Mouse (Mus musculus) c-Kit-positive CD71-positive TER-119-negative erythroid progenitor cells, embryonic 14.5 days (primary cell): ENCODE results near the gene Gstt1.
"Not testable (repeated sequence)": the region's sequence is repeated elsewhere in the genome, so short reads cannot be mapped to it uniquely, and the experiment has no call there.

ENCODE experiments used
- DNase-seq: peaks from one replicate; pipeline ENCODE4 v3.0.0-alpha.2; 2013; ENCODE audit warnings: low read depth

Gstt1 gene

DNA sequence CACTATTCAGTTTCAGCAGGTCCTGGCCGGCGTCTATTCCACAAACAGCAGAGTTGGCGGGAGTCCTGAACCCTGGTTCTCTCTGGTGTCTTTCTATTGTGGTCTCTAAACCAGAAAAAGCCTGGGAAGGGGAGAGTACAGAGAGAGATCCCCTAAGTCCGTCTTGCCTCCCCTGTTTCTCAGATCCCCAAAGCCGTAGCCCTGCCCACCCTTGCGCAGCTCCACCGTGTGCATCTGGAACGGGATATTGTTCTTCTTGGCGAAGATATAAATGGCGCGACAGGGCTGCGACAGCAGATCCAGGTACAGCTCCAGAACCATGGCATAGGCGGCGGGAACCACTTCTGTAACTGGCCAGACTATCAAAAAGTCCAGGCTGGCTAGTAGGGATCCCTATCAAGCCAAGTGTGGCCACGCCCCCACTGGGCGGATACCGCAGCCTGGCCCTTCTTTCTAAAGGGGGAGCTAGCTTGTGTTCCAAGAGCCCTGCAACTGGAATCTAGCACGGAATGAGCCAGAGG lies at the start of gene Gstt1:
TSS of gene Gstt1 (minus strand) at position 409 of the 521 bp plus-strand sequence.
- DNase-seq: peak; percentile 51

DNA sequence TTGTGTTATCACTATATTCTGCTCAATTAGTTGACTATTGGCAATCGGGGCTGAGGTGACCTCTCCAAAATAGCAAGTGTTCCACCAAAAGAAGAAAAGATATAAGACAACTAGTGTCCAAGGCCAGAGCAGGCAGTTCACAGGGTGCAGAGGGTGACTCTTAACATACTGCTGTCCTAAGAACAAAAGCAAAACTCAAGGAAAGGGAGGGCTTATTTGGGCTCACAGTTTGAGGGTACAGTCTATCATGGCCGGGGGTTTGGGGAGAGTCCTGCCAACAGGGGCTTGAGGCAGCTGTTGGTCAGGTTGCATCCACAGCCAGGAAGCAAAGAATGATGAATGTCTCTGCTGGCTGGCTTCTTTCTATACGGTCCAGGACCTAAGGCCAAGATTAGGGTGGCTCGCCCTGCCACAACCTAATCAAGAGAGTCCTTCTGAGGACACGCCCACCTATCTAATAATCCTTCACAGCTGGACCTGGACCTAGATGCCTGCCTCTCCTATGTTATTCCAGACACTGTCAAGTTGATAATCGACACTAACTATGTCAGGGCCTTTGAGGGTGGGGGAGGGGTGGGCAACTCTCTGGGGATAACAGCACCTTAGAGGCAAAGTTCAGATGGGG lies 47.0 kb upstream of the Gstt1 start:
- DNase-seq: no peak

GRCm38 (mm10) chr10:75844800-75845199 lies 46.4 kb upstream of the Gstt1 start:
- no peak for DNase-seq

- not testable (repeated sequence) for DNase-seq
These were observed 45.5 kb upstream of the Gstt1 start for GRCm38 (mm10) chr10:75843898-75844297.

DNA sequence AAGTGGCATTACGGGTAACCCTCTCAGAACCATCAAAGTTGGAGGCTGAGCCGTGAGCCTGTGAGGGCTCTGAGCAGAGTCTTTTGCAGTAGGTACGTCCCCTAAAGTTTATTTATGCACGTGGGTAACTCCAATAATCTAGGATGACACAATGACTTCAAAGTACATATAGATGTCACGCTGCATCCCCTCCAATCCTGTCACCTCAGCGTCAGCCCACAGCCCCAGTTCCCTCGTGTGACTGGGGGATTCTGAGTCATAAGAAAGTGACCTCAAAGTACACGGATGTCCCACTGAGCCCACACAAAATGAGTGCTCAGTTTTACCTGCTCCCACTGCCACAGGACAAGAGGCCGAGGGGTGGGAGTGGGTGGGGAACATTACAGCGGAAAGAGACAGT lies 40.7 kb upstream of the Gstt1 start:
- no peak for DNase-seq

- DNase-seq: peak; percentile 90
These were observed 38.9 kb upstream of the Gstt1 start, which contains the start of gene Gstt2 for GRCm38 (mm10) chr10:75837248-75837759. TSS of gene Gstt2 (minus strand) at chr10:75837424.

GRCm38 (mm10) chr10:75835761-75836531 lies 37.6 kb upstream of the Gstt1 start:
- no peak for DNase-seq

DNA sequence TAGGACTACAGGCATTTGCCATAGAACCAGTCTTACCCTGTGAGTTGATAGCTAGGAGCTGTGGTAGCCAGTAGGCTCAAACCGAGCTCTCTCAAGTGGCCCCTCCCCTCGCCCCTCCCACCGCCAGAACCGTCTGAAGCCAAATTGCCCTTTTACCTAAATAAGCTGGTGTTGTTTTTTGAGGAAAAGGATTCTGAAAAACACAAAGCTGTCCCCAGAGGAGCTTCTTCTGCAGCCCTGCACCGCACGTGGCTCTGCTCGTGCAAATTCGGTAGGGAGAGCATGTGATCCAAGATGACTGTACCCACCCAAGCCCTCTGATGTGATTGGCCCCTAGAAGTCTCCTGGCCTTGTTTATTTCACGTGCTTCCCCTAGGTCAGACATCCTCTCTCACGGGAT lies 36.9 kb upstream of the Gstt1 start:
- DNase-seq: peak; percentile 53

DNA sequence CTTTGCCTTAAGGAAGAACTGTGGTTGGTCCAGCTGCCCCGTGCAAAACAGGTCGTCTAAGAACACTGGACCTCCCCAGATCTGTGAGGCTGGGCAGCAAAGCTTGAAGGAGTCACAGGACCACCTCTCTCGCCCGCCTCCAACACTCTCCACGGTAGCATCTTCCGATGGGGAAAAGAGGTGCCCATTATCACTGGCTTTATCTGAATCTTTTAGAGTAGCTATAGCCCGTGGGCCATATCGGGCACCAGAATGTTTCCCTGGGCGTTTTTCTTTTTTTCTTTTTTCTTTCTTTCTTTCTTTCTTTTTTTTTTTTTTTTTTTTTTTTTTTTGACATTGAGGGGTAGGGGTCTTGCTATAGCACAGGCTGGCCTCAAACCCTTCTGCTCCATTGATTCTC lies 36.3 kb upstream of the Gstt1 start:
- no peak for DNase-seq

DNA sequence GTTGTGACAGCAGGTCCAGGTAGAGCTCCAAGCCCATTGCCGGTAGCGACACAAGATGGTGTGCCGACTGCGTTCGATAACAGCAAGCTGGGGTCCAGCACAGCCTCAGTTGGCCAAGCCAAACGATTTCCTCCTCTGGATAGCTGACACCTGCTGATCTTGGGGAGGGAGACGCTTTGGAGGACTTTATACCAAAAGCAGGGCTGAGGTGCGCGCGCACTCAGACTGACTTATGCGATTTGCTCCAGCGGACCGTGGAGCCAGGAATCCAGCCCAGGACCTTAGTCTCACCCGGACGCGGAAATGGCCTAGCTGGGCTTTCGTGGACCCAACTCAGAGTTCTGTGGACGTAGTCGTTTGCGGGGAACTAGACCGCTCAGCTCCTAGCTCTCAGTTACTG lies 35.9 kb upstream of the Gstt1 start:
- DNase-seq: peak; percentile 75

DNA sequence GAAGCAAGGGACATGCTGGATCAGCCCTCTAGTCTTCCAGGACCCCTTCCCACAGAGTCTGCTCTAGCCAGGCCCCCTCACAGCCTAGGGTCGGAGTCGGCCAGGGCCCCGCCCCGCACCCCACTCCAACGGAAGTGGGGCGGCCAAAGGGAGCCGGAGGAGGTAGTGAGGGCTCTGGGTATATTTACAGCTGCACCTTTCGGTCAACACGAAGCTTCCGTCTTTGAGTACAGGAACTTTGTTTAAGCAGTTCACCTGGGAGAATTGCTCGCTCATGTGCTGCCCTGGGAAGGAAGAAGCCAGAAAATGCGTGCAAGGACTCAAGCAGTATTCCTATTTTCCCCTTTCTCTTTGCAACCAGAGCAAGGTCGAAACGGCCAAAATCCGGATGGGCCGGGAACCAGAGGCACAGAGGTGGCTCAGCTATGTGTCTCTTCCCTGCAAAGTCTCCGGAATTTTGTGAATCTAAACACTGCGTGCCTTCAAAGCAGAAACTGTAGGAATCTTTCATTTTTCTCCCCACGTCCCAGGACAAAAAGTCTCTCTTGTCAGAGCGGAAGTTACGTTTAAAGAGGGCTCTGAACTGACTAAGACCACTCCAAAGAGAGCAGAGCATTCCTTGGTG lies 35.2 kb upstream of the Gstt1 start:
- DNase-seq: no peak

- peak; percentile 71 for DNase-seq
These were observed 34.0 kb upstream of the Gstt1 start for GRCm38 (mm10) chr10:75832272-75832895.

DNA sequence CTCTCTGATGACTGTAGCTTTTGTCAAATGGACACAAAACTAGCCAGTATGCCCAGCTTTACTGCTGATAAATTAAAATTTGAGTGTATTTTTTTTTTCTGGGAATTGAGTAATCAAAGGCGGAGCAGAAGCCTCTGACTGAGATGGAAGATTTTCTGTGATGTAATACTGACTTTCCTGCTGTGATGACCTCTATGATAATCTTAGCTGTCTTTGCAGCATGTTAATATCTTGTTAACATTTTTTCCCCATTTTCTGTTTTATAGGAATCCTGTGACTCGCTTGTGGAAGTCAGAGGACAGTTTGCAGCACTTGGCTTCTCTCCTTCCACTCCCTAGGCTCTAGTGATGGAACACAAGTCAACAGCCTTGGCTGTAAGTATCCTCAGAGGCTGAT lies 31.9 kb upstream of the Gstt1 start:
- DNase-seq: no peak

DNA sequence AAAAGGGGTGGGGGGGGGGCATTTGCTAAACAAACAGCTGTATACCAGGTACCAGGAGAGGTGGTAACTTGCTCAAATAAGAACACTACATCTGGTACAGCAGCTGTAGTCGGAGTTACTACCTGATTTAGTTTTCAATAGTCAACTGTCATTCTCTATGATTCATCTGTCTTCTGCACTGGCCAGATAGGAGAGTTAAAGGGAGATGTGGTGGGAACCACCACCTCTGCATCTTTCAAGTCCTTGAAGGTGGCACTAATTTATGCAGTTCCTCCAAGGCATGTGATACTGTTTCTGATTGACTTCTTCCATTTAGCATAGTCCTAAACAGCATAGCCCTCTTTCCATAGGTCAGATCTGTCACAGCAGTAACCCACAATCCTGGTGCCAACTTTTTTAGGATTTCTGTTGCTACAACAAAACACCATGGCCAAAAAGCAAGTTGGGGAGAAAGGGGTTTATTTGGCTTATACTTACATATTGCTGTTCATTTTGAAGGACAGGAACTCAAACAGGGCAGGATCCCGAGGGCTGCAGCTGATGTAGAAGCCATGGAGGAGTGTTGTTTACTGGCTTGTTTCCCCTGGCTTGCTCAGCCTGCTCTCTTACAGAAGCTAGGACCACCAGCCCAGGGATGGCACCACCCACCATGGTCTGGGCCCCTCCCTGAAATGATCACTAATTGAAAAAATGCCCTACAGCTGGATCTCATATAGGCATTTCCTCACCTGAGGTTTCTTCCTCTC lies 31.3 kb upstream of the Gstt1 start:
- no peak for DNase-seq

DNA sequence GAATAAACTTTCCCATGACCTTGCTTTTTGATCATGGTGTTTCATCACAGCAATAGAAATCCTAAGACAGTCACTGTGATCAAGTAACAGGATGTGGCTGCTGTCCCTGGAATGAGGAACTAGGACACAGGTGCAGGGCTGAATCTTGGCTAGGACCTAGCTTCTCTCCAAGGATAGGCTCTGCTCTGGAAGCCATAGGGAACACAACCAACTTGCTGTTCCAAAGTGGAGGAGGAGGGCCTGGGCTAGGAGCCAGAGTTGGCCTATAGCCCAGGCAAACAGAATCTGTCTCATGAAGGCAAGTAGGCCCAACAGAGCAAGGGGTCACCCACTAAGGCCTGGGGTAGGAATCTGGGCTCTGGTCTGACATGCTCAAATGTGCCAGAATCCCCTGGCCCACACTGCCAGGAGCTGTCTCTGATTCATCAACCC lies 30.1 kb upstream of the Gstt1 start:
- DNase-seq: no peak

- DNase-seq: no peak
These were observed 29.4 kb upstream of the Gstt1 start for GRCm38 (mm10) chr10:75827668-75828360.

GRCm38 (mm10) chr10:75824530-75824929 lies 26.1 kb upstream of the Gstt1 start:
- DNase-seq: no peak

DNA sequence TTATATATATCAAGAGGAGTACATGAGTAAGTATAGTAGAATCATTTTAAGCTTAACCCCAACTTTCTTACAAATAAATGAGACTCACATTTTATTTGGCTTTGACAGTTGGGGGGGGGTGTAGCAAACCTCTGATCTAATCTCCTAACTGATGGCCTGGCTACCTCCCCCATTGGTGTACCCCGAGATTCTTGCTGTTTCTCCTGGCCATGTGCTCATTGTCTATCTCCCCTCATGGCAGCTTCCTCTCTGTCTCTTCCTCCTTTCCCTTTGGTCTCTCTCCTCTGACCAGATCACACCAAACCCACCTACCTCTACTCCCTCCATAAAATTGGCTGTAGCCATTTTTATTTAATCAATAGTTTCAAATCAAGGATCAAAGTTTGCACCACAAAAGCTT lies 25.4 kb upstream of the Gstt1 start:
- no peak for DNase-seq

- DNase-seq: no peak
These were observed 24.1 kb upstream of the Gstt1 start, which contains the start of gene Gstt4 for GRCm38 (mm10) chr10:75822443-75822842. TSS of gene Gstt4 (minus strand) at chr10:75822543.

GRCm38 (mm10) chr10:75819882-75820281 lies 21.5 kb upstream of the Gstt1 start:
- no peak for DNase-seq

DNA sequence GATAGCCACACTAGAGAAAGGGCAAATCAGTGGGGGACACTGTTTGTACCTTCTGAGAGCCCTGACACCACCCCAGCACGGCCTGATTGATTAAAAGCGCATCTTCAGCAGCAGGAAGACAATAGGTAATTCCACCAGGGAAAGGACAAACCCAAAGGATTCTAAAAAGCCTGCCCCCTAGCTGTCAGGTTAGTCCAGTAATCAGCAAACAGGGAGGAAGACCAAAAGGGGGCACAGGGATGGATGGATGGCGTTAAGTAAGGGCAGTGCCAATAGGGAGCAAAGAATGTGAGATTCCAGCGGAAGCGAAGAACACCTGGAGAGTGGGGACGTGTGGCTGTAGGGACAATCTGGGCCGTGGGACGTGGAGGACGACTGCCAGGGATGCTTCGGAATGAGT lies 20.3 kb upstream of the Gstt1 start:
- DNase-seq: no peak
